Mouse (Mus musculus): ENCODE results near the gene Gcm2.

Gcm2 gene

DNA sequence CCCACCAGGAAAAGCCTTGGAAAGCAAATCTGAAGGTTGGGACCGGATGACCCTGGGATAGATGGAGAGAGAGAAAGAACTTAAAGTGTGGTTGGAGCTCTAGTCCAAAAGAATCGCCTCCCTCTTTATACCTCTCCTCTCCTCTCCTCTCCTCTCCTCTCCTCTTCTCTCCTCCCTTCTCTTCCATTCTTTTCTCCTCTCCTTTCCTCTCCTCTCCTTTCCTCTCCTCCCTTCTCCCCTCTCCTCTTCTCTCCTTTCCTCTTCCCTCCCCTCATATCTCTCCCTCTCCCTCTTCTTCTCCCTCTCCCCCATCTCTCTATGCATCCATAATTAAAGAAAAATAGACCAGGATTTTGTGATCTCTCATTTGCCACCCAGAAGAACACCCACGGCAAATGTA is at the start of gene Gcm2:
Gene Gcm2, minus strand, starts transcription at position 101 of the 400 bp plus-strand sequence.
- no peak for DNase-seq (ENCODE audit: low spot score)

DNA sequence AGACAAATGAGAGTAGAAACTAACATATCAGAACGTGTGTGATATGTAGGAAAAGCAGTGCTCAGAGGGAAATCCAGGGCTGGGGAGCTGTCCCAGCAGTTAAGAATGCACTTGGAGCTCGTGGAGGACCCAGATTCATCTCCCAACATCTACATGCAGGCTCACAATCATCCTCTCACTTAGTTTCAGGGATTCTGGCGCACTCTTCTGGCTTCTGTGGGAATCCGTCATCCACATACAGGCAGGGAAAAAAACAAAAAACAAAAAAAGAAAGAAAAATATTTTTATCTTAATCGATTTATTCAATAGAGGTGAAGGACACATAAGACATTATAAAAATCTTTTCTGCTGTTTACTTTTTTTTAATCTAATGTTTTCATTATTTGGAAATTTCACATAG is 47.6 kb upstream of the Gcm2 start:
- DNase-seq (ENCODE audit: low spot score) = no peak

DNA sequence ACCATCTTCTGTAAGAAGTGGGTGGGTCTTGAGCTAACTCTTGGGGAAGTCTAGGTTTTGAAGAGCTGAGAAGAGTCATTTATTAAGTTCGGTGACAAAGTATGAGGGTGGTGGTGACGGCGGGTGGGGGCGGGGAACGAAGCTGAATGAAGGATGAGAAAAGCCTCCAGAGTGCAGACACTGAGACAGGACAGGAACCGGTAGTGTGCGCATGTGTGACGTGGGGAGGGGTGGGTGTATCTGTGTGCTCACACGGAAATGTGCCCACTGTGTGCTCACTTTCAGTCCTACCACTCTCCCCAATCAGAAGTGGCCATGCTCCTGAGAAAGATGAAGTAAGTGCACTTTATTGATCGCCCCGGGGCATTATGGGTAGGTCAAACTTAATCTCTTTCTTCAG is 42.3 kb upstream of the Gcm2 start:
- no peak for DNase-seq (ENCODE audit: low spot score)

DNA sequence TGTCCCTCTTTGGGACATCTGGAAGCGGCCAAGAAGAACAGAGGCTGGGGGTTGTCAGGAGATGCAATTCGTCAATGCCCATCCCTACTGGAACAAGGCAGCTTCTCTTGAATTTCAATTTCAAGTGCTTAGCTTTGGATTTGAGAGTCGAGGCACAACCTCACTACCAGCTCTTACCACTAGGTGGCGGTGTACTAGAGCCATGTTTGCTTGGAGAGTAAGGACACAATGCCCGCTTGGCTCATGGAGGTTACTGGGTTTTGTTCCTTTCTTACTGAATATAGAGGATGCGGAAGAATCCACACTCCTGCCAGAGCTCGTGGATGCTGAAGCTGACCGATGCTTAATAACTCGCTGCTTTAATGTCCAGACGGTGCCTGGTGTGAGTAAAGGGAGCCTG is 35.4 kb upstream of the Gcm2 start:
- peak; percentile 58 for DNase-seq (ENCODE audit: low spot score)

DNA sequence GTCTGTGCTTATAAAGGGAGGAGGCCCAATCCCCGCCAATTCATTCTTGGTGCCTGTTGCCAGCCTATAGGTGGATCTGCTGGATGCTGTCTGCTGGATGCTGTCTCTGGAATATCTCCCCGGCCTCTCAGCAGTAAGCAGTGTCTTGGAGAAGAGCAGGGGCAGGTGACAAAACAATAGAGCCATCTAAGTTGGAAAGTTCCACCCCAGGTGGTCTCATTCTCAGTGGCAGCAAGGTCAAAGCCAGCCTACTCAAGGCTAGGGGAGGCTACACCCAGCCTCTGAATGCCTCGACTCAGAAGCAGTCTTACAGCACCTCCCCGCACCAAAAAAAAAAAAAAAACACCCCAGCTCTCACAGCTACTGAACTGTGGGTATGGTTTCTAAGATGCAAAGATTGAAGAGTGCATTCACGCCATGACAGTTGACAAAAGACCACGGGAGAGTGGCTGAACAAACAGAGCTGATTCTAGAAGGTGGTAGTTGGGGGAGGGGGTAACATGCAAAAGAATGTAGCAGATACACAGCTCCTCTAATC is 34.7 kb upstream of the Gcm2 start:
- no peak for DNase-seq (ENCODE audit: low spot score)

DNA sequence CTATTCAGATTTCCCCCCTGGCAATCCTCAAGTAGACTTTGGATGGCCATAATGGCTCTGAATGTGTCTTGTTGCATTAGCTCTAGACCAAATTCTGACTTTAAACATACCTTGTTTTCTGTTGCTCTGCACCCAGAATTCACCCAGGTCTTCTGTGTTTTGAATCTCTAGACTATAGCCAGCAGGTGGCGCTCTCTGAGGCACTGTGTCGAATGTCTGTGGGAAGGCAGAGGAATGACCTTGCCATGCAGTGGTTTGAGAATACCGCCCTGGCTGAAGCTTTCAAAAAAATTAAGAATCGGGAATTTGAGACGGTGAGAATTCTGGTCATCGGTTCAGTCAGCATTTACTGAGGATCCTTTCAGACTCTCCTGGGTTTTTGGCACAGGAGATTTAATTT is 24.1 kb upstream of the Gcm2 start:
- DNase-seq (ENCODE audit: low spot score) = no peak

DNA sequence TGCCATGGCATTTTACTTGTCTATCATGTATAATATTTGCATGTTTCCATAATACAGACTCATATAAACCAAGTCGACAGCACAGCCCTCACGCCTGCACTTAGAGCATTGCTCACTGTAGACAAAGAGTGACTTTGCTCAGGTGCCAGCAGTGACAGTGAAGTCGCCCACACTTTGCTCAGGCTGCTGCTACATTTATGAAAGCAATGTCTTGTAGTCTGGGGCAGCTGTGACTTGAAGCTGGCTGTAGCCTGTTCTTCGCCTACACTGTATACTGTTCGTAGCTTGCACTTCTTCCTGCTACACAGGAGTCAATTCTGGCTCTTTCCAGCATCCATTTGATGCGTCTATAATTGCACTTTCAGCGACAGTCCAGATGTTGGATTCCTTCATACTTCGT is 18.2 kb upstream of the Gcm2 start:
- no peak for DNase-seq (ENCODE audit: low spot score)

DNA sequence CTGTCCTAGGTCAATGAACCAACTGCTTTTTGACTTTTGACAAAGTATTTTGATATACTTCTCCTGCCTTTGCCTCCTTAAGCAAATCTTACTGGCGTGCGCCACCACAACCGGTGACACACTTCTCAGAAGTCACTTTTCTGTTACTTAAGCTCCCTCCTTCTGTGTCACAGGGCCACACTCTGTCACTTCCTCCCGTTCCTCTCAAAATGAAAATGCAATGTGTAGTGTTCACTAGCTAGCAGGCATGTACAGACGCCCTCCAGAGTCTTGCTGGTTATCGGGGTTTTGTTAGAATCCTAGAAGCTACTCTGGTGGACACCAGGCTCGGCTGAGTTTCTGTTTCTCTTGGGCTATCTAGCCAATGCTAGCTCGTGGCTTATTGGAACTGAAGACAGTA is 17.5 kb upstream of the Gcm2 start:
- DNase-seq (ENCODE audit: low spot score) = no peak

DNA sequence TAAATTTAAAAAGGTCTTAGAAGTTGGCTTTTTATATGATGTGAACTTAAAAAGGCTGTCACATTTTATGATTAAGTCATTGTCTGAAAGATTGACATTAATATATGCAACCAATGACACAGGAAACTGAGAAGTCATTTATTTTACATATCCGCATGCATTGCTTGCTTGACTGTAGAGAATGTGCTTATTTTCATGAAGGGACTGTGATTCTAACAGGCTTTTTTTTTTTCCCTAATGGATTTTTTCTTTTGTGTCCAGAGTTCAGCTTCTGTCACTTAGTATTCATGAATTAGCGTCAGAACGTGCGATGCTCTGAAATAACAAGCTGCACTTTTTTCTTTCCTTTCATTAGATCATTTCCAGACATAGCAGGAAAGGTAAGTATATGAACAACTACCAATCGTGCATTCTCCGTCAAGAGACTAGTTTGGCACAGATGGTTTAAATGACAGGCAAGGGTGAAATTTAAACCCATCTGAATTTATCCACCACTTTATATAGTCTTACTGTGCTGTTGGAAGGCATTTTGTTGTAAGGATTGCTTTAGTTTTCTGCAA is 12.9 kb upstream of the Gcm2 start:
- no peak for DNase-seq (ENCODE audit: low spot score)

DNA sequence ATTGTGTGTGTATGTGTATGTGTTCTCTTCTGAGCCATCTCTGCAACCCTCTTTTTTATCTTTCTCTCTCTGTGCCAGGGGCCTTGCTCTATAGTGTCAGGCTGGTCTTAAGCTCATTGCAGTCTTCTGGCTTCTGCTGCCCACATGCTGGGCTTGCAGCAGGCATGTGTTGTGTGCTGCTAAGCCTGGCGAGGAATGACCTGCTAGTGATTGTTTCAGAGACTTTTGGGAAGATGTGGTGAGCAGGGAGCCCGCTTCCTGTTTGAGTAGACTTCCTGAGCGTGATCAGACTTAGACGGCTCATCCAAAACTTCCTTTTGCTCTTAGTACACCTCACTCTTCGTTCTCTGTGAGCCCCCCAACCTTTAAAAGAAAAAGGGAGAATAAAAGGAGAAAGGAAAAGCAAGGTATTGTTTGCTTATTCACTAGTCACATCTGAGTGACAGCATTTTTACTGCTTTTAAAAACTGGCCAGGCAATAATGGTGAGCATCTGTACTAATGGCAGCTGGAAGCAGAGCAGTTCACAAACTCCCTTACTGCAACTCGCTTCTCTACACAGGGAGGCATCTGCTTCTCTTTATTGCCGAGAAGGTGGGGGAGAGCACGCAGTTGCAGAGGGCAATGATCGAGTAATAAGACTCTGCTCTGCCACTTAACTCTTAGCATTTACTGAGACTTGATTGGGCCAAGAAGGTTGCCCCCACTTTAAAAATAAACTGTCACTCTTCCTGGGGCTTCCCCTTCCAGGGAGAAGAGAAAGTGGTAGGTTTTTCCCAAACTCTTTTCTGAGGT is 8.5 kb upstream of the Gcm2 start:
- DNase-seq (ENCODE audit: low spot score) = no peak

DNA sequence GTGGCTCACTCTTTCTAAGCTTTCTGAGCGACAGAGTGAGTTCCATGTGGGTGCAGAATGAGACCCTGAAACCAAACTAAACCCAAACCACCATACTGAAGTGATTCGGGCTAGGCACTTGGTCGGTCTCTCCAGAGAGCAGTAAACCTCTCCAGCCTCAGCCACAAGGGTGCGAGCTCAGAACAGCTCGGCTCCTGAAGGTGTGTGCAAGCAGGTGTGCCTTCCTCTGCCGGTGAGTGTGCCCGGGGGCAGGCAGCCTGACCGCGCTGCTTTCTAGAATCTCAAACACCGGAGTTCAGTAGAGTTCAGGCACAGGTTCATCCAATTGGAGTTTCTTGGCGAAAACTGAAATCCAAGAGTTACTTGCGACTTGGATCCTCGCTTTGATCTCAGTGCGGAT is 3.1 kb upstream of the Gcm2 start, which contains the start of gene Sycp2l:
Gene Sycp2l, plus strand, starts transcription at position 368 of the 400 bp plus-strand sequence.
- DNase-seq (ENCODE audit: low spot score) = no peak

DNA sequence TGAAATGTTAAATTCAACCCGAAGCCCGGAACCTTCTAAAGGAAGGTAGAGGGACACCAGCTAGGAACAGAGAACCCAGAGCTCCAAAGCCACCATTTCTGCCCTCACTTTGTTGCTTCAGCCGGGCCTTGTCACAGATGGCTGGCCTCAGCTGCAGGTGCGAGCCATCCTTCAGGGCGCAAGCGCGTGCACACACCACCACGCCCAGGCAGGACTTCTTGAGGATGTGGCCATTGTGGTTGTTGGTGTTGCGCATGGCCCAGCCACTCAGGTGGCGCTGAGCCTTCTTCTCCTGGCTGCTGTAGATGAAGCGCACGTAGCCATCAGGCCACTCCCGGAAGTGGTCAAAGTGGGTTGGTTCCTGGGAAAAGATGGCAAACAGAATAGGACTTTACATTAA is 5.3 kb downstream of the Gcm2 start:
- DNase-seq (ENCODE audit: low spot score) = no peak

DNA sequence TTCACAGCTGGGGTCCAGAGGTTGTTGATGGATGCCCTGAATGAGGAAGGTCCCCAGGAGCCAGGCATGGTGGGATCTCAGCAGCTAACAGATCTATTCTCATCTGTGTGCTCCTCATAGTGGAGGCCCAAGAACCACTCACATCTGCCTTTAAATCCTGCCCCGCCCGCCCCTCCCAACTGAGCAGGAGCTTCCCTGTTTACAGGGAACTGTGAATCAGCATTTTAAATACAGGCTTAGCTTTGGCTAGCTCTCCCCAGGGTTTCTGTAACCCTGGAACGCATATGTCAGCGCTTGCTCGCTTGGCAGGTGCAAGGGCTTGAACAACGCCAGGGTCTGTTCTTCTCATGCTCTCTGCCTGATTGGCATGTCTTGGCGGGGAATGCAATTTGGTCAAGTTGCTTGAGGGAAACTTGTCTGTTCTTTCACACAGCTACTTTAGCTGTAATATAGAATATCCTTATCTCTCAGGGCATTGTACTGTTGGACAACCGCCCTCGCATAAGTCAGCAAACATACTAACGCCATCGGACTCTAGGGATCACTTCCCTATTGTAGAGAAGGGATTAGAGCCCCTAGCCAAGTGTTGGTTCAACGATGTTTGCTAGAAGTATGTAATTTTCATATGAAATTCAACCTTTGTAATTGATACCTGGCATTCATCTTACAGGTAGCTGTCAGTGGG is 6.9 kb downstream of the Gcm2 start:
- no peak for DNase-seq (ENCODE audit: low spot score)

DNA sequence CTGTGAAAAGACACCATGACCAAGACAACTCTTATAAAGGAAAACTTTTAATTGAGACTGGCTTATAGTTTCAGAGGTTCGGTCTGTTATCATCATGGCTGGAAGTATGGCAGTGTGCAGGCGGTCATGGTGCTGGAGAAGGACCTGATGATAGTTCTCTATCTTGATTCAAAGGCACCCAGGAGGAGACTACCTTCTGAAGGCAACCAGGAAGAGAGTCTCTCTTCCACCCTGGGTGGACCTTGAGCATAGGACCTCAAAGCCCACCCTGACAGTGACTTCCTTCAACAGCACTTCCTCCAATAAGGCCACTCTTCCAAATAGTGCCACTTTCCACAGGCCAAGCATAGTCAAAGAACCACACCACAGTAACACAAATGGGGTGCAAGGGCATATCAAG is 10.8 kb downstream of the Gcm2 start:
- no peak for DNase-seq (ENCODE audit: low spot score)

DNA sequence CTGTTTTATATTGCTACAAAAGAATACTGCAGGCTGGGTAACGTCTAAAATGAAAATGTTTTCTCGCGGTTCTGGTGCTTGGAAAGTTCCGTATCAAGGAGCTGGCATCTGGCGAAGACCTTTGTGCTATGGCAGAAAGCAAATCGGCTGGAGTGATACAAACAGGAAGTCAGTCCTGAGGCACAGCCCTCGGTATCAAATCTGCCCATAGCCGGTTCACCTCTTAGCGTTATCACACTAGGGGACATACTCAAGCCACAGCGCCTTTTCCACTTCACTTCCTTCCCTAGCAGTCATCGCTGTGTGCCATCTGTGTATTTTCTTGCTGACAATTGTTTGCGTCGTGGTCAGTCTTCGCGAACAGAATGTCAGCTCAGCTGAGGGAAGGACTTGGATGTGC is 12.5 kb downstream of the Gcm2 start:
- no peak for DNase-seq (ENCODE audit: low spot score)

DNA sequence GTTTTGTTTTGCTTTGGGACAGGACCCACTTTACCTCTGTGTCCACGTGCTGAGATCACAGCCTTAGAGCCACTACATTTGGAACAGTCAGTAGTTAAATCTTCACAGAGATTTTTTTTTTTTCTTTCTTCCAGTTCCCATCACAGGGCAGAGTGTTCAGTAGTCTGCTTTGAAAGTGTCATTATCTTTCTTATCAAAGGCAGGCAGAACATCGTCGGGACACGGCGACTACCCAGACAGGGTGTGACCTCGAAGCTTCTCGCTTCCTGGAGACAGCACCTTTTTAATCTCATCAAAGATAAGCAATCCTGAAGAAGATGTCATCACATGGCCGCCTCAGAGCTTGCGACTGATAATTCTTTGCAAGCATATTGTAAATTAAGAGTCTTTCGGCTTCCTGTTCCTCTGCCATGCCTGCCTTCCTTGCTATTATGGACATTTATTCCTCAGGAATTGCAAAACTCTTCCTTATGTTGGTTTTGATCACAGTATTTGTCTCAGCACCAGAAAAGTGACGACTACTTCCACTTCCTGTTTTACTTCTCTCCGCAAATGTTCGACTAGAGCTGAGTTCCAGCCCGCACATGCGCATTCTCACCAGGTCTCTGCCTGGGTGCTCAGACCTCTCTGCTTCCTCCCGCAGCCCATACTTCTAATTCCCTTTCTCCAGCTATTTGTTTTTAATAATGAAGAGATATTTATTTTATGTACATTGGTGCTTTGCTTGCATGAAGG is 13.3 kb downstream of the Gcm2 start:
- no peak for DNase-seq (ENCODE audit: low spot score)

DNA sequence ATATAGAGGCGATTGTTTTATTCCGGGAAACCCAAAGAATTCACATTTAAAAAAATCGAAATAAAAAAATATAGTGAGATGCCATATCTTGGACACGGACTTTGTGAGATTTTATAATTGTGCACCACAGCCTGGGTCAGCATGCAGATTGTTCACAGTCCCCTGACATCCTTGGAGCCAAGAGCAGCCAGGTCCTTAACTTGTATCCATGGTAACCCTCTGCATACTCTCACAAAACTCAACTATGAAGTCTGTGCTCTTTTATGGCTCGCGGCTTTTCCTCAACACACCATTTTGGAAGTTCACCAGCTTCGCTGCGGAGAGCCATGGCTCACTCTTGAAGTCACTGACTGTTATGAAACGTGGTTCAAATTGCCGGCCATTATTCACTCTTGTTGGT is 16.7 kb downstream of the Gcm2 start:
- no peak for DNase-seq (ENCODE audit: low spot score)

DNA sequence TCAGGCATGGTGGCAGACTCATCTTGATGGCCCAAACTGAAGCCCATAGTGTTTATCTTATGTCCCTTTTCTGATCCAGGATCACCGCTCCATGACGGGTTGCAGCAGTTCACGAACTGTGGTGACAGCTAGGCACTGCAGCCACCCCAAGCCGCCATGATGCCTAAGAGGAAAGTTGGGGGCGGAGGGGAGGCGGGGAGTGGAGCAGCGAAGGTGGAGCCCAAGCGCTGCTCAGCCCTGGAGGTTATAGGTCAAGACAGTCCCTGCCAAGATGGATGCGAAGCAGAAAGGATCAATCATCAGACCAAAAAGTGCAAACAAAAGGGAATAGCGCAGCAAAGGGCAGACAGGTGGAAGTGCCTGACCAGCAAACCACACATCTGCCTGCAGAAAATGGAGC is 19.6 kb downstream of the Gcm2 start:
- no peak for DNase-seq (ENCODE audit: low spot score)

DNA sequence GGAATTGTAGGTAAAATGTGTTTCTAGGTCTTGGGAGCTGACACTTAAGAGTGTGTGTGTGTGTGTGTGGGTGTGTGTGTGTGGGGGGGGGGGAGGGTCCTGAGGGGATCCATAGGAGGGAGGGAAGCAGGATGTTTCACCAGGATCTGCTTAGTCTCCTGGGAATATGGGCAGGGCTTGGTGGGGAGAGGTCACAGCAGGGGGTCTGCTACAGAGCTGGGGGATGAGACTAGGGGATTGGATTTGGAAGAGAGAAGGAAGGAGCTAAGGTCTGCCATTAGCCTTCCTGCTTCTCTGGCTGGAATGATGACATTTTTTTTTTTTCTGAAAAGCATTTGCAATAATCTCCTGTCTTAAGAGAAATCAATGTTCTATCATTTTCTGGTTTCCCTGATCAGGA is 22.1 kb downstream of the Gcm2 start:
- no peak for DNase-seq (ENCODE audit: low spot score)

DNA sequence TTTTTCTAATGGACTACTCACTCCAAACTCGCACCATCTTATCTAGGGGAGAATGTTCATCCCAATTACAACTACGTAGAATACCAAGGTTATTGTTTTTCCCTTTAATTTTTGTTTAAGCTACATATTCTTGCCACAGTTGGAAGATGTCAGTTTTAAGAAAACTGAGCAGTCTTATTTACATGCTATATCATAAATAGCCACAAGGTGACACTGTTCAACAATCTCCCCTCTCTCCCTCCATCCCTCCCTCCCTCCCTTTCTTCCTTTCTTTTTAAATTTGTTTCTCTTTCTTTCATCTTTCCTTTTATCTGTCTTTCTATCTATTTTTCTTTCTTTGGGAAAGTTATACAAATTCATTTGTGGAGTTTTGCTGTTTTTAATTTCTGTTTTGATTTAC is 25.7 kb downstream of the Gcm2 start:
- DNase-seq (ENCODE audit: low spot score) = no peak

DNA sequence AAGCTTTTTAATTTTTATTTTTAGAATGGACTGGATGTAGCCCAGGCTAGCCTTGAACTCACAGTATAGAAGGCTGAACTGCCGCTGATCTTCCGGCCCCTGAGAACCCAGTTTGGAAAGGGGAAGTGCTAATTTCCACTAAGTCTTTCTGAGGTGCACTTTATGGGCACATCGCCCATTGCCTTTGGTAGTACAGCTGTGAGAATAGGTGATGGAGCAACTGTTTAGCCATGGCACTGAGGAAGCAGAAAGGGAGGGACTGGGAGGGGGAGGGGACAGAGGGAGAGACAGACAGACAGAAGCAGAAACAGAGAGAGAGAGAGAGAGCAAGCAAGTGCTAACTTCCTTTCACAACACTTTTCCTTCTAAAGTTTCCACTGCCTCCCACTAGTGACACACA is 26.3 kb downstream of the Gcm2 start:
- DNase-seq (ENCODE audit: low spot score) = no peak

DNA sequence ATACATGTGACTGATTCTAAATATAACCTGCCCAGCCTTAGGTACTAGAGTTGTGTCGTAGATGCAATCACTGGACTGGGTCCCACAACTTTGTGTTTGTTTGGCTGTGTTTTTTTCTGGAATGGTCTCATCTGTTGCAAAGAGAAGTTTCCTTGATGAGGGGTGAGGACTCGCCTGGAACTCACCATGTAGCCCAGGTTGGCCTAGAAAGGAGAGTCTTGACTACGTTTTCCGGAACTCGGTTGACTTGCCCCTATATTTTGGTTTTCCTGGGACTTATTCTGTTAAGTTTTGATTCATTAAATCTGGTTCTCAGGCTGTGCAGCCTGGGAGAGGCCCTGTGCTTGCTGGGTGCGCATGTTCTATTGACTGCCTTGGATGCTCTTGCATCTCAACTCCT is 30.1 kb downstream of the Gcm2 start:
- no peak for DNase-seq (ENCODE audit: low spot score)

DNA sequence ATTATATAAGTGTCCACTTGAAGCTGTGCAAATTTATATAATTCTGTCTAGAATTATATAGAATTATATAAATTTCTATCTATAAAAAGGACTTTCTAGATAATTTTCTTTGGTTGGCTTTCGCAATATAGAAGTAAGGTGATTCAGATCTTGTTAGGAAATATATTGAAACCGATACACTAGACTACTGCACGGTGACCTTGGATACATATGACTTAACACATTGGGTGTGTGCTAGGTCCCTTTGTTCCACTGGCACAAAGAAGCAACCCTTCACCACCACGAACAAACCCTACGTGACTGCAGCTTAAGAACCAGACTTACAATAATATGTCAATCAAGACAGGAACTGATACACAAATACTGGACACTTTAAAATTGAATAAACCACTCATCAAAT is 31.0 kb downstream of the Gcm2 start:
- no peak for DNase-seq (ENCODE audit: low spot score)

Data from layer of hippocampus, adult 9-10 months (tissue).